Mouse (Mus musculus) kidney, adult 18-20 months (tissue): ENCODE measurements around the gene Gramd1b.

ENCODE experiments used
- DNase-seq: peaks from one replicate; pipeline ENCODE4 v3.0.0; 2021

Gramd1b gene

DNA sequence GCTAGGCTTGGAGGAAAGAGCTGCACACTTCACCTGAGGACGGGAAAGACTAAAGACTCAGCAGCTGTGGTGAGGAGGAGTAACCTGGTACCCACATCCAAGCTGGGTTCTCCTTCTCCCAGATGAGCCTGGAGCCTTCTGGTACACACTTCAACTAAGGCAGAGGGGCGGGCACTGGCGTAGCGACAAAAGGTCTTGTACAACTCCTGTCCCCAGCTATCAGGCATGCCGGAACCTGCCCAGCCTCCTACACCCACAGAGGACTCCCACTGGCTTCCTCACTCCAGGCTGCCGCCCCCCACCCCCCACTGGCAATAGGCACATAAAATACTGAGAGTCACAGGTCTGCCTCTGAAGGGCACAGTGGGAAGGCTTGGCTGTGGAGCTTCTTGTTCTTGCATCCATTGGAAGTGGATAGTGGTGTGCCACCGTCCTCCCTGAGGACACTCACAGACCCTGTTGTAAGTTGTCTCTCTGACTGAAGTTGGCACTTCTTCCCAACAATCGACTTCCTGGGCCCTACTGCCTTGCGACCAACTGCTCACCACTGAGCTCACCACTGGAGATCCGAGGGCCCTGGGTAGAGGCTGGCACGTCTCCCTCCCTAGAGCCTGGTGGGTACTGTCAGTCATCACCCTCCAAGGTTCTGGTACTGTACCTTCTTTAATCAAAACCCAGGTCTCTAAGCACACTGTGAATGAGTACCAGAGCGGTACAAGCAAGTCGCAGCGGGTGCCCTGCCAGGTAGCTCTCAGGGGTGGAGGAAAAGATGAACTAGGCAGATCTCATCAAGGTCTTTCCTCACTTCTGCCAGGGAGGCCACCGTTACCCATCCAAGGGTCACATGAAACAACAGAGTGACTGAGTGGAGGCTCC lies 199.5 kb downstream of the Gramd1b start:
- no peak for DNase-seq

DNA sequence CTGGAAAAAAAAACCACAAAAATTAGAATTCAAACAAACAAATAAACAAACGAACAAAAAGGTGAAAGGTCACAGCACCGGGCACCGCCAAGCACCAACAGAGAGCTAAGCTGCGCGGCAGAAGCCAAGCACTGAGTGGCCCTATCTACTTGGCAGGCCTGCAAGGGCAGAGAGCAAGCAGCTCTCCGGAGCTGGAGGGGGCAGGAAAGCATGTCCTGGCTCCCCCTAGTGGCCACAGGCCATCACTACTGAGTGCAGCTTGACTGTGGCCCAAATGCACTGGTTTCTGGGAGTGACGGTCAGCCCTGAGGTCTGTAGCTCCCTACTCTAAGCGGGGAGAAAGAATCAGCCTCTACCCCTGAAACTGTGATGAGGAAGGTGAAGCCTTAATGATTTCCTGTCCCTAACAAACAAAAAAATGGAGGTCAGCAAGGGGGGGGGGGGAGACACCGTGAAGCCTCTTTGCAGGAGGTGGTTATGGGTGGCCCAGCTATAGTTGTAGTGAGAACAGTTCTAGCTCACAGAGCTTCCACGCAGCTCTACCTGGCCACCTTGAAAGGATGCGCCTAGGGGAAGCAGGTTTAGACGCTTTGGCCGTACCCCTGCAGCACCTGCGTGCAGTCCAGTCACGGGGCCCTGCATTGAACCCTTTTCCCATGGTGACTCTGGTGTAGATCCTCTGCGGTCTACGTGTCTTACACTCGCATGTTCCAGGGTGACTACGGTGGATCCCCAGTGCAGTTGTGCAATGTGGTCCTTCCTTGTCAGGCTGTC lies 200.4 kb downstream of the Gramd1b start:
- DNase-seq = peak; percentile 88

DNA sequence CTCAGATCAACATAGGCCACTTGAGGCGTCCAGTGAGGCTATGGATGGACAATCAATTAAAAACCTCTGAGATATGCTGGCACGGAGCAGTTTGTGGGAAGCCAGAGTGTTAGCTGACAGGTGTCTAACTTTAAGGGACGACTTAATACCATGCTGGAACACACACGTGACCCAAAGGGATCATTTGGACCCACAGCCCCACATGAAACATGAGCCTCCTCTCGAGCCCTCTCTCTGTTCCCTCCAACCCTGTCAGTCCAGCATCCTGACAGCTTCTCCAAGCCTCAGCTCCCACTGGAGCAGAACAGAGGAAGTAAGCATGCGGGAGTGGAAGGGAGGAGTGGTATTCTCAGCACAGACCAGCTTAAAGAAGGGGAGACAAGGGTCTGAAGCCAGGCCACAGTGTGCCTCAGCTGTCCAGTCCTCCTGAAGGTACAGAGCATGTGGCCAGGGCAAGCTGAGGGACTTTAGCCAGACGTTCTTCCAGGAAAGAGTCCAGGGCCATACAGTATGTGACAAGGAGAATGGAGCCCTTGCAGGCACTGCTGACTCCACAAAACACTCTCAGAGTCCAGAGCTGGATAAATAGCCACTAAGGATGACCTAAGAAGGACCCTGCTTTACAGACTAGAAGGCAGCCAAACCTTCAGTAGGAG lies 204.8 kb downstream of the Gramd1b start:
- no peak for DNase-seq

DNA sequence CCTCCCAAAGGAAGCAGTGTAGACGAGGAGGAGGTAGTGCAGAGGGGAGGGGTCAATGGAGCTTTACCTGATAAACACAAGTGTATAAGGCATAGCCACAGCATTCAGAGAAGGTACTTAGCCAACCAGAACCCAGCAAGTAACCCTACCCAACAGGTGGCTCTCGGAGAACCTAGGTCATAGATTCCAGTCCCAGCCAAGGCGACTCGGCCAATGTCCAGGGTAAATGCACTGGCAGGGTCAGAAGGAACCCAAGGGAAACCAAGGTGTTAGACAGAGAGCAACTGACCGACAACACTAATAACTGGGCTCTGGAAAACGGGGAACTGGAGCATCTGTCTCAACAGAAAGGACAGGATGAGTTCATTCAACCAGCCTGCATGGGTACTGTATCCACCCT lies 206.4 kb downstream of the Gramd1b start:
- DNase-seq = no peak

DNA sequence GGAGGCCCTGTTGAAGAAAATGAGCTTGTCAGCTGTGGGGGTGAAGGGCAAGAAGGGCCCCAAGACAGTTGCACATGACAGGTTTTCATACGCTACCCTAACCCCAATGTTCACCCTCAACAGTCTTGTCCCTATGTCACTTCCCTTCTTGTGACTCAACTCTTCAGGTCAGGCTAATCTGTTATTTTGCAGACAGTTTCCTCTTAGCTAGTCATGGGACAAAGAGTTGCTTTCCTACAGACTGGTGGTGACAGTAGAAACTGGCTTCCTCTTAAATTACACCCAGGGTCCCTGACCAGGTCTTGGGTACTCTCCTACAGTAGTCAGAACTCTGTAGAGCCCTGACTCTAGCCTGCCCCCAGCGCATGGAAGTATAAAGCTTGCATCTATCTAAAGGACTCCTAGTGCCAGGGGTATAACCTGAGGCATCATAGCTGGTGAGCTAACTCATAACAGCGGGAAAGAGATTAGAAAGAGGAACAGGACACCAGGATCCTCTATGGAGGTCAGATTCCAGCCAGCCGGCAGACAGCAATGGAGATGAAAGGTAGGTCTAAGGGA lies 206.9 kb downstream of the Gramd1b start:
- no peak for DNase-seq

DNA sequence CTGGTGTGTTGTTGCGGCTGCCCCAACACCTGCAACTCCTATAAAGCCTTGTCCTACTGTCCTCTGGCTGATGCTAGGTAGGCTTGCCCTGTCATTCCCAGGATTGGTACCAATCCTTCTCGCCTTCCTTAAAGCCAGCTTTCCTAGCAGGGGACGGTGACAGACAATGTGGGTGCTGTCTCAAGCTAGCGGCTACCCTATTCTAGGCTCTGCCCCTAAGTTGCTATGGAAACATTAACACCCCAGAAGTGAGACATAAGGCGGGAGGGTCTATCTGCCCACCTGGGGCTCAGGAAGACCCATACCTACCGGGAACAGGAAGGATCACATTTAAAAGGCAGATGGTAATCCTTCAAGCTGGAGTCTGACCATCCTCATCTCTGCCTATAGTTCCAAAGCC lies 207.4 kb downstream of the Gramd1b start:
- DNase-seq = no peak

DNA sequence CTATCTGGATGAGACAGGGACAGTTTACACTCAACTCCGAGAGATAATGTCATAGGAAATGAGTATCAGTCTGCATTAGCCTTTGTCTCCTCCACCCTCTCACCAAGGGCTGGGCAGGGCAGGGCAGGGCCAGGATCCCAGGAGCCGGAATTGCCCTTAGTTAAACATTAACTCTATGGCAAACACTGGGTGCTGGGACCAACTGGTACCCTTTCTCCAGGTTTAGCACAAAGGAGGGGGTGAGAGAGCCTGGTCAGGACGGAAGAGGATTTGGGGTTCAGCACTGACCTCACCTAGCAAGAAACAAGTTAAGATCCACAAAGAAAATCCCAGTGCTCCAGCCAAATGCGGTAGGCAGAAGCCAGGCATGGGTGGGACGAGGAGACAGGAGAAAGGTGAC lies 208.0 kb downstream of the Gramd1b start:
- peak; percentile 53 for DNase-seq

DNA sequence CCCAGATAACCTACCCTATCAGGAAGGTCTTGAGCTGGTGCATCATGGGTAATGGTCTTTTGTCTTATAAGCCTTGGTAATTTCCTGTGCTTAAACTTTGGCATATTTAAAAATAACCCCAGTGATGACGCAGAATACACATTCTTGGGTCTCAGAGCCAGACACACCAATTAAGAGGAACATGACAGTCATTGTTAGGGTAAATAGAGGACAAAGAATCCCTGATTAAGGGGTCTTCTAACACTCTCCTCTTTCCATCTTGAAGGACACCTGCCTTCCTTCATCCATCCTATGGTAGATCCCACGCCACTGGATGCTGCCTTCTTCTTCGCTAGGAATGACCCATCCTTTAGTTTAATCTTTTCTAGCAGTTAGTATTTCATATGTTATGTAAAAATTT lies 208.8 kb downstream of the Gramd1b start:
- no peak for DNase-seq

DNA sequence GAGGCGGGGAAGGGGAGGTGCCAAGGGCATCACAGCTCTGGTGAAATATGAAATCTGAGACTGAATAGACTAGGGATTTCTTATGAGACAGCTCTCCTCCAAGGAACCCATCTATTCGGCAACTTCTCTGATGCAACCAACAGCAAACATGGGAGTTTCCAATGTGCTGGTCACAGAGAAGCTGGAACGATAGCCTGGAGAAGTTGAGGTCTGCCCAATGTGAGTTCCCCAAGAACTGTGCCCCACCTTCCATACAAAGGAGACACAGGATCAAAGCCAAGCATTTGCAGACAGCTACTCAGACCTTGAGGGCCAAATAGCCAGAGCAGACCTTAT lies 209.5 kb downstream of the Gramd1b start:
- DNase-seq = no peak

DNA sequence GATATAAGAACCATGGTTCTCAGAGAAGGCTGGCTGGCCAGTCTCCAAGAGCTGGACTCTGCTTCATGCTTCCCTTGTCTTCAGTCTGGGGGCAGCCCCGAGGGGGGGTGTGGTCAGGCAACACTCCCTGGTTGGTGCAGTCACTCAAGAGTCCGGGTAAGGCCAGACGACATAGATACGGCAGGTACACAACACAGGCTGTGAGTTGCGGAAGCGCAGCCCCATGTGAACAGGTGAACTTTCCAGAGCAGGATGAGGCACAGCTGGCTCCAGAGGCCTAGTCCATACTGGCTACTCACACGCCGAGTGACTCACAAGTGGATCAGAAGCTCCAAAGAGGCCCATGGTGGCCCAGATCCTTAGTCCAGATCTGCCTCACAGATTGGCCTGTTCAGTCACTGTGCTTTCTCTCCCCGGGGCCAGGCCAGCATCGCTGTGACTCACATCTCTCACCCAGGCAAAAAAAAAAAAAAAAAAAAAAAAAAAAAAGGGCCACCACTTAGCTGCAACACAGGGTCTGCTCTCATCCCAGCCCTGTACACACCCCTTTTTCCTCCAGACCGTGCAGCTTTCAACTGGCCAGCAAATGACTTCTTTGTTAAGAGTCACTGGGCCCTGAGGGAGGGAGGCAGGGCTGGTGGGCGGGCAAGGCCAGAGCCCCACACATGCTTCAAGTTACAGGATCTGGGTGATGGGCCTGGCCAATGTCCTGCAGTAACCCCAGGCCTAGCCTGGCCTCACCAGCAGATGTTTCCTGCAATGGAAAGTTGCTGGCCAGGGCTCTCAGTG lies 210.1 kb downstream of the Gramd1b start:
- peak; percentile 61 for DNase-seq

DNA sequence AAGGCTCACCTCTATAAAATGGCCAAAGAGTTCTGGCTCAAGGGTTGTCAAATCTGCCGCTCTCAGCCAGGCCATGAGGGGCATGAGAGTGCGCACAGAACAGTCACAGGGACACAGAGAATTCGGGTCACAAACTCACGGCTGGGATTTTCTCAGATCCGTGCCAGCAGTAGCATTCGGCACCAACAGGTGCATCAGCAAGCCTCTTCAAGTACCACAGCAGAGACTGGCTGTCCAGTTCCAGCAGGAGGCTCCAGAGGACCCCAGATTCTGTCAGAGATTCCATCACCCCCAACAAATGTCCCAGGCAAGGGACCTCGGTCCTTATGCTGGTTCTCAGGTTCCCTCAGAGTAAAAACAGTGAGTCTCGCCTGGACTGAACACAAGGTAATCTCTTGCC lies 210.8 kb downstream of the Gramd1b start:
- no peak for DNase-seq

DNA sequence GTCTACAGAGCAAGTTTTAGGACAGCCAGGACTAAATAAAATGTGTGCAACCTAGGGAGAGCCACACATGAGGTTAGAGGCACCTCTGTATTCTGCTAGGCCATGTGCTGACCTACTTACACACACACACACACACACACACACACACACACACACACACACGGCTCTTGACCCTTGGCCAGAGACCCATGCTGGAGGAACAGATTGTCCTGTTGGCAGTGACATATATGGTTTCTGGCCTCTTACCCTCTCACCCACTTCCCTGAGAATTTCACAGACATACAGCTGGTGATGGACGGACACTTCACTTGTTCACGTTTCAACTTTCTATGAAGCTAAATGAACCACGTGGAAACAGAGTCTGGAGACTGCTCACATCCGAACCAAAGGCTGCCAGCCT lies 212.4 kb downstream of the Gramd1b start:
- no peak for DNase-seq

DNA sequence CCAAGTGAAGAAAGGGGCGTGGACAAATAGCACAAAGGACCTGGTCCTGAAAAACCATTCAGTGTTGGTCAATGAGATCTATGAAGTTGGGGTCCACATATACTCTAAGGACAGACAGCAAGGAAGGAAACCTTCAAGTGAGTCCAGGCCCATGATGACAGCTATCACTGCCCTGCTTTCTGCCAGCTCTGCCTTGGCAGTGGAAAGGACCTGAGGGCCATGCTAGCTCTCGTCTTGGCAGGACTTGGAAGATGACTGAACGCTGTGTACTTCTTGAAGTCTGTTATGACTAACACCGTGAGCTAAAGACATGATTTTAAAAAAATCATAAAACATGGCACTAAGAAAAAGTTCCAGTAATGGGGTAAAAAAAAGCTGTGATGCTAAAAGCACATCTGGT lies 213.4 kb downstream of the Gramd1b start:
- DNase-seq = no peak

DNA sequence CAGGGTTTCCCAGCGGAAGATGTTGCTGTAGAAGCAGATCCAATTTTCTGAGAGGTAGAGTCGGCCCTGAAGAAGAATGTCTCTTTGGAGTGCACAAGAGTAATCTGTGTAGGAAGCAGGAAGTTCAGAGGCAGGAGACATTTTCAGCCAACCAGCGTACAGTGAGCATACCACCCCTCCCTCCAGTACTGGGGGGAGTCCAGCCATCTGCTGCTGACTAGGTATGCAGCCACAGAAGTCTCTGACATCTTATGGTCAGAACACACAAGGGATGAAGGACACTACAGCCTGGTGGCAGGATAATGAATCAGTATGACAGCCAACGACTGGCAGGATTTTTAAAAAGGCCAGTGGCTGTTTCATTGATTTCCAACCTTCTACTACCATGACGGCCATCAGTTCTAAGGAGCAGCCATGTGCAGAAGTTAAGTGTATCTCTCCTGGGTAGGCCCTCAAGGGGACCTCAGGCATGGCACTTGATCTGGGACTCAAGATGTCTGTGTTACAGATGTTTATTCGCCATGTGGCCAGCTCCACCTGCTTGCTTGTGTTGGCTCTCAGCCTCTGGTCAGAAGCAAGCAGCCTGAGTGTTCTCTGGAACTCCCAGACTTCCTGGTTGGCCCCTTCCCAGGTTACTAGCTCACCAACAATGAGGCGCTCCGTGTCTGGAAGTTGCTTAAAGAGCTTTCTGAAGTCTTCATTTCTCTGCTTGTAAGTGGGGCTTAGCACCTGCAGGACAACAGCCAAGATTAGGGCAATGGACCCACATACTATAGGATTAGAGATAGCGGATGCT lies 214.1 kb downstream of the Gramd1b start:
- DNase-seq = no peak

DNA sequence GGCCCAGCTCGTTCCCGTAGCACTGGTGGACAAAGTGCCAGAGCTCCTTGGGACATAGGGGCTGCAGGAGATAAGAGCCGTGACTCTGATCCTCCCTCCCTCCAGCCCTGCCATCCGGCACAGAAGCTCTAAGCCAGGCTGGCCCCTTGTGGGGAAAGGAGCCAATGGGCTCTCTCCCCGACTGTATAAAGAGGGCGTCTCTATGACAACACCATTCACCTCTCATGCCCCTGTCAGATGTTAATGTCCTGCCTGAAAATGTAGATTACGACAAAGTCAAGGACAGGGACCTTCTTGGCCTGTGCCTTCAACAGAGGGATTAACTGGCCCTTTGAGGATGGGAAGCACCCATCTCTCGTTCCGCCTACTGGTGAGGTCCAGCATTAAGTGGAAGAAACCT lies 219.4 kb downstream of the Gramd1b start:
- DNase-seq = no peak

DNA sequence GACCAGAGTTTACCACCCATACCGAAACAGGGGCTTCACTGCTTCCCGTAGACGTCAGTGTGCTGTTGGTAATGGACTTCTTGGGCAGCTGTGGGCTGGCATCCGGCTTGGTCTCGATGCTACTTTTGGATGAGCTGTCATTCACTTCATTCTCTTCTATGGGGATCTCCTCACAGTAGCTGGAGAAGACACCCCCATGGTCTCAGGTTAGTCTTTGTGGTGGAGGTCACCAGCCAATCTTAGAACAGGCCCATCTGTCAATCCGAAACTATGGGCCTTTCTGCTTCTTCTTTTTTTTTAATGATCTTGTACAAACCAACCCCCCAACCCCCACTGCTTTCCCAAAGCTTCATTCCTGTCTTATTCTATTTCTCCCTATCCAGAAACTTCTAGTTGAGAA lies 221.3 kb downstream of the Gramd1b start:
- DNase-seq = no peak

DNA sequence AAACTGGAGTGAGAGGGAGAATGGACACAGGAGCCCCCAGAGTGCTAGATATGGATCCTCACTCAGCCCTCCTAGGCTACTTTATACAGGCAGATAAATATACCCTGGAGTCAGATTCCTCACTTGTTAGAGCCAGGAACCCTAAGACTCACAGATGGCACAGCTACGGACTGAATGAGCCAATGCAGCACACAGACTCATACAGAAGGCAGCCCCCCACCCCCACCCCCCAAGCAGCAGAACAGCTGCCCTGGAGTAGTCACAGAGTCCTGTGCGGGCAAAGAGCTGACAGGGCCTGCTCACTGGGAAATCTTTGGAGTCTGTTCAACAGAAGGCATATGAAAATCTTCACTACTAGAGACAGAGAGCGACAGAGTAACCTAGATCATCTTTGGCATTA lies 223.9 kb downstream of the Gramd1b start:
- no peak for DNase-seq

DNA sequence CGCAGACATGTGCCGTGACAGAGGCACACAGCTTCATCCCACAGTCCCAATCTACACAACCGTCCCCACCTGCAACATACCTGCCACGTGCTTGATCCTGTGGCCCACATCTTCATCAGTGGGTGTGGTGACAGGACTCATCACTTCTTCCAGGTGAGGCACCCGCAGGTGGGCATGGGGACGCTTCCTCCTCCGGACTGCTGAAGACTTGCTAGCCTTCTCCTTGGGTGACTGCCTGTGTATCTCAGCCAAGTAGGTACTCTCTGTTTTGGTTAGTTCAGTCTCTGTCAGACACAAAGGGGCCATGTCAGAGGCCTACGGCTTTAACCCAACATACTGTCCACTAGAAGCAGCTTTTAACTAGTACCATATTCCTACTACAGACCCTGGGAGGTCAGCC lies 226.9 kb downstream of the Gramd1b start:
- DNase-seq = no peak

DNA sequence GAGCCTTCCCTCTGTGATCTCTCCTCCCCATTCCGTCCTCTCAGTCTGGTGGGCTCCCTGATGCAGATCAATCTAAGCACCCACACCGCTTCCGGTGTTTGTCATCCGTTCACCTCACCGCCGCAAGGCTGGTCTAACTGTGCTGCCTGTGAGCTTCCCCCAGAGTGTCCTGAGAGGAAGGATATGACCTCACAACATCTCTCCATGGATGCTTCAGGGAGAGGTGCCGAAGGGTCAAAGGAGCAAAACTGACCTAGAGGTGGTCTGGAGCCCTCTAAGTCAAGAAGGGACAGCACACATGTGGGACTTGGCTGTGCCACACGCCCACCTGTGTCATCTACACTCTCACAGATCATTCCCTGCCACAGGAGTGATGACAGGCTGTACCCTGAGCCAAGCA lies 228.8 kb downstream of the Gramd1b start:
- DNase-seq = no peak

DNA sequence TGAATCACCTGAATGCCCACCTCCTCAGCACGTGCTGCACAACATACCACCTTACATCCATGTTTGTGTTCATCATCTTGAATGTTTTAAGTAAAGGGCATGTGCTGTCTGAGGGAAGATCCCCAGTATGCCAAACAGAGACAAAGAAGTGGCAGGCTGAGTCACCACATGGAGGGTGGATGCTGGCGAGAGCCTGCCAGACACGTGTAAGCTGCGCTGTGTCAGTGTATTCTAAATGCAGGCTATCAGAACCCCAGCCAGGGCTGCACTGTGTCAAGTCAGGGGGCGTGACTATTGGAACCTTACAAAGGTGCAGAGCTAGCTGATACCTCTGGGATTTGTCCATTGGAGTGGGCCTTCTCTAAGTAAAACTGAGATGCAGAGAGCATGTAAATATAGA lies 229.7 kb downstream of the Gramd1b start:
- DNase-seq = no peak

DNA sequence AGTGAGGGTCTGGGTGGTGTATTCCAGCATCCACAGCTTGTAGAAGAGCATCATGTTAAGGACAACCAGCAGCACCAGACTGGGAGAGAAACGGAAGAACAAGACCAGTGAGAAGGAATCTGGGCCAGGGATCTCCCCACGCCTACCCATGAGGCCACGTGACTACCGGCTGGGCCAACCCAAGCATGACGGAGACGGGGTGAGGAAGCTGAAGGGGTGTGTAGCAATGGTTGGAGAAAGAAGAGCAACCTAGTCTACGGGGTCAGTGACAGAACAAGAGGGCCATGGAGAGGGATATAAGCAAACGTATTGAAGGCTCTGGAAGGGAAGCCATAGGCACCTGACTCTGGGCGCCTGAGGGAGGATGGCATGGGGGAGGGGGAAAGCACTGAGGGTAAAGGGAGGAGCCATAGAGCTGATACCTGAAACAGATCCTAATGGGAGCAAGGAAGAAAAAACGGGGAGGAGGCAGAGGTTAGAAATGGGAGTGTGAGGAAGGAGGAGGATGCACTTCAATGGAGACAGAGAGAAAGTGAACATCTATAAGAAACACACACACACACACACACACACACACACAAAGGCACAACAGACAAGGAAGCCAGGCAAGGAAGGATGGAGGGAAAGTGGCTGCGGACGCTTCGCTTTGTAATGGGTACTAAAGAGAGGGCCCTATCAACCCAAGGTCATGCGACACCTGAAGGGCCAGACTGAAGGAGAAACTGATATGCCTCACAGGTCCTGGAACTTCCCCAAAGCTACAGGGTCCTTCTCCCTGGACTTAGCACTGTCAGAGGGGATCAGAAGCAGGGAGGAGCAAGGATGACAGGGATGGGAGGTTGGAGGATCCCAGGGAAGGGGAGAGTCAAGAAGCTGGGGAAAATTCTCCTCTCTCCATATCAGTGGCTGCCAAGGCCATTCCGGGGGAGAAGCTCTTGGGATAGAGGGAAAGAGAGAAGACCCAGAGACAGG lies 230.9 kb downstream of the Gramd1b start:
- peak; percentile 47 for DNase-seq
